Mouse (Mus musculus) heart, embryonic 11.5 days (tissue): ENCODE measurements around the gene 9430097D07Rik. TPM values are rescaled to one million over a fixed set of nuclear protein-coding genes. Genes with fewer than 3 reads are reported as not detected.

Source experiments
- ATAC-seq: fragments of 200-750 bp; cut with Nextera tagmentation; replicated peaks from 2 replicates; pipeline ENCODE4 v1.8.0; 2017; ENCODE audit warnings: moderate library complexity; ENCODE audit not compliant: insufficient number of reproducible peaks, low FRiP score, low TSS enrichment
- H3K27ac ChIP-seq: fragments of 300-500 bp; sonication (generic); 2 replicates; pipeline ENCODE4 v1.5.1; 2014; ENCODE audit warnings: mild to moderate bottlenecking, low read depth, low read length
- H3K27me3 ChIP-seq: fragments of 300-500 bp; sonication (generic); 2 replicates; pipeline ENCODE4 v1.6.1; 2014; ENCODE audit warnings: mild to moderate bottlenecking, low read length, mixed read lengths; ENCODE audit not compliant: control insufficient read depth, insufficient read depth
- H3K36me3 ChIP-seq: fragments of 300-500 bp; sonication (generic); 2 replicates; pipeline ENCODE4 v1.6.1; 2014; ENCODE audit warnings: mild to moderate bottlenecking, low read length, moderate library complexity, mixed read lengths; ENCODE audit not compliant: control insufficient read depth, insufficient read depth
- H3K4me1 ChIP-seq: fragments of 300-500 bp; sonication (generic); 2 replicates; pipeline ENCODE4 v1.6.1; 2014; ENCODE audit warnings: low read length; ENCODE audit not compliant: control insufficient read depth, insufficient read depth
- H3K4me2 ChIP-seq: fragments of 300-500 bp; sonication (generic); 2 replicates; pipeline ENCODE4 v1.6.1; 2014; ENCODE audit warnings: mild to moderate bottlenecking, moderate library complexity
- H3K4me3 ChIP-seq: fragments of 300-500 bp; sonication (generic); 2 replicates; pipeline ENCODE4 v1.5.1; 2014; ENCODE audit warnings: low read depth, low read length
- H3K9ac ChIP-seq: fragments of 300-500 bp; sonication (generic); 2 replicates; pipeline ENCODE4 v1.6.1; 2014; ENCODE audit warnings: mild to moderate bottlenecking, low read depth, low read length, moderate library complexity
- H3K9me3 ChIP-seq: fragments of 300-500 bp; sonication (generic); replicated peaks from 2 replicates; pipeline ENCODE4 v1.6.1; 2016; ENCODE audit warnings: low read length; ENCODE audit not compliant: control insufficient read depth
- WGBS: fragments of 180-500 bp; shearing (Covaris S2); extraction: QIAGEN DNeasy Blood & Tissue Kit; methylation state at CpG from one replicate; pipeline ENCODE4 v1.1.7; 2014; ENCODE audit not compliant: insufficient replicate concordance; 5-methylcytosine and 5-hydroxymethylcytosine counted together
- polyA plus RNA-seq: library from polyadenylated mRNA; unstranded; fragments of >200 nt; fragmentation: Nextera tagmentation; extraction: Ambion mirVana; gene quantifications from 2 replicates; pipeline ENCODE4 v1.2.1, GENCODE M21; 2014

Gene 9430097D07Rik
- polyA plus RNA-seq, 1 experiment from 2014 or later, result 0.17 TPM

DNA sequence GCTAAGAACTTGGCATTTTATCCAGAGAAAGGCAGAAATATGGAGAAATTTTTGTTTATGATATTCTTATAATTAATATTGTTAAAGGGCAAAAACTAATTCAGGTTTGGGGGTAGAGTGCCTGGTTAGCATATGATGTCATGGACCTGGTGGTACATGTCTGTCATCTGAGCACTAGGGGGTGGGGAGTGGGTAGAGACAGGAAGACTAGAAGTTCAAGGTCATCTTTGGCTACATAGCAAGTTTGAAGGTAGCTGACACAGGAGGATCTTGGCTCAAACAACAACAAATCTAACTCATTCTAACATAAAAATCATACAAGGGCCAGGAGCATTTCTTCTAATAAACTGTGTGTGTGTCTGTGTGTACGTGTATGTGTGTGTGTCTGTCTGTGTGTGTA lies 47.2 kb downstream of the 9430097D07Rik start:
- Histone ChIP-seq H3K4me1 (no peaks in the 10 kb centered on the region), H3K36me3 (no peaks in the 10 kb centered on the region), H3K27me3 (no peaks in the 10 kb centered on the region), H3K4me3 (no peak overlapping the region), H3K9me3 (no peaks in the 10 kb centered on the region), H3K9ac (no peak overlapping the region), H3K27ac (no peak overlapping the region), H3K4me2 (no peak overlapping the region)
- 73% methylated on average over 1 of the region's 1 CpGs for WGBS
- no peak for ATAC-seq

GRCm38 (mm10) chr2:32527468-32527966 lies 48.0 kb downstream of the 9430097D07Rik start:
- ATAC-seq, result no peak
- WGBS, result 74% methylated on average over 14 of the region's 14 CpGs
- no peak overlapping the region for H3K4me2 ChIP-seq
- no peaks in the 10 kb centered on the region for H3K4me1 ChIP-seq
- no peaks in the 10 kb centered on the region for H3K27me3 ChIP-seq
- no peaks in the 10 kb centered on the region for H3K36me3 ChIP-seq
- no peak overlapping the region for H3K27ac ChIP-seq
- H3K9ac ChIP-seq, result no peak overlapping the region
- no peak overlapping the region for H3K4me3 ChIP-seq
- no peaks in the 10 kb centered on the region for H3K9me3 ChIP-seq

DNA sequence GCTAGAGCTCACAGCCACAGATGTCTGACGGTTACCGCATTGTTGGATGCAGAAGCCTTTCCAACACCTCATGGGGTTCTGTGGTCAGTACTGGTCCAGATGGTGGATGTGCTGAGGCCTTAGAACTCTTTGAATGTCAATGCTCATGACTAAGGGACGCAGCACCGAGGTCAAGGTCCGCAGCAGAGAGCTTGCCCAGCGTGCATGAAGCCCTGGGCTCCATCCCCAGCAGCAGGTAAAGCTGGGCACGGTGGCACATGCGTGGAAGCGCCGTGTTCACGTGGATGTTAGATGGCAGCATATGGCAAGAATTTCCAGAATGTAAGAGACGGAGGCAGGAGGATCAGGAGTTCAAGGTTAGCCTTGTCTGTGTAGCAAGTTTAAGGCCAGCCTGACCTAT lies 49.7 kb downstream of the 9430097D07Rik start:
- Histone ChIP-seq H3K27me3 (no peaks in the 10 kb centered on the region), H3K36me3 (no peaks in the 10 kb centered on the region), H3K4me3 (no peak overlapping the region), H3K4me1 (no peaks in the 10 kb centered on the region), H3K9me3 (no peaks in the 10 kb centered on the region), H3K9ac (no peak overlapping the region), H3K4me2 (no peak overlapping the region), H3K27ac (no peak overlapping the region)
- 80% methylated on average over 12 of the region's 12 CpGs for WGBS
- ATAC-seq, result no peak

GRCm38 (mm10) chr2:32524536-32525031 lies 50.9 kb downstream of the 9430097D07Rik start:
- no peaks in the 10 kb centered on the region for H3K36me3 ChIP-seq

More at GRCm38 (mm10) chr2:32524536-32525031, 50.9 kb downstream of the 9430097D07Rik start:
- Histone ChIP-seq H3K4me1 (no peaks in the 10 kb centered on the region), H3K27ac (no peak overlapping the region), H3K4me3 (no peak overlapping the region), H3K9me3 (no peaks in the 10 kb centered on the region), H3K4me2 (no peak overlapping the region), H3K27me3 (no peaks in the 10 kb centered on the region), H3K9ac (no peak overlapping the region)
- WGBS, result 81% methylated on average over 13 of the region's 13 CpGs
- ATAC-seq, result no peak

Other genes with a start within 250 kb of the 9430097D07Rik start
- gene Ciz1, start 223.4 kb downstream of the 9430097D07Rik start, polyA plus RNA-seq, result 32.1 and 35.8 TPM in 2 replicates
- 10.1 and 11.6 TPM in 2 replicates for gene Dnm1, start 222.3 kb downstream of the 9430097D07Rik start, polyA plus RNA-seq
- gene 1110008P14Rik, start 193.7 kb downstream of the 9430097D07Rik start, polyA plus RNA-seq, result 50.1 and 51.3 TPM in 2 replicates
- gene Lcn2, start 187.4 kb downstream of the 9430097D07Rik start, polyA plus RNA-seq, result 1.1 TPM in 1 of 2 replicates, not detected in the other
- gene Ptges2, start 179.8 kb downstream of the 9430097D07Rik start, polyA plus RNA-seq, result 32.7 and 38.2 TPM in 2 replicates
- 5.1 and 5.3 TPM in 2 replicates for gene Naif1, start 125.2 kb downstream of the 9430097D07Rik start, polyA plus RNA-seq
- 7.9 and 8.5 TPM in 2 replicates for gene Slc25a25, start 124.2 kb downstream of the 9430097D07Rik start, polyA plus RNA-seq
- 5.2 and 5.3 TPM in 2 replicates for gene Fam102a, start 40.4 kb downstream of the 9430097D07Rik start, polyA plus RNA-seq
- gene Dpm2, start 4.8 kb downstream of the 9430097D07Rik start, polyA plus RNA-seq, result 81.7 and 85.3 TPM in 2 replicates
- 0.31 and 0.51 TPM in 2 replicates for gene Pip5kl1, start 887 bp downstream of the 9430097D07Rik start, polyA plus RNA-seq
- gene St6galnac4, start 11.4 kb upstream of the 9430097D07Rik start, polyA plus RNA-seq, result 32.9 and 40.9 TPM in 2 replicates
- 8.3 and 9.3 TPM in 2 replicates for gene St6galnac6, start 24.0 kb upstream of the 9430097D07Rik start, polyA plus RNA-seq
- 212 and 221 TPM in 2 replicates for gene Ak1, start 46.1 kb upstream of the 9430097D07Rik start, polyA plus RNA-seq
- 113 and 127 TPM in 2 replicates for gene Eng, start 70.9 kb upstream of the 9430097D07Rik start, polyA plus RNA-seq
- gene Fpgs, start 128.5 kb upstream of the 9430097D07Rik start, polyA plus RNA-seq, result 14.5 and 15.3 TPM in 2 replicates
- gene Cdk9, start 137.4 kb upstream of the 9430097D07Rik start, polyA plus RNA-seq, result 53.8 and 61.2 TPM in 2 replicates
- gene Sh2d3c, start 145.4 kb upstream of the 9430097D07Rik start, polyA plus RNA-seq, result 26.4 and 29.1 TPM in 2 replicates
- 0.32 and 0.46 TPM in 2 replicates for gene 6330409D20Rik, start 165.3 kb upstream of the 9430097D07Rik start, polyA plus RNA-seq
- 39.8 and 46.6 TPM in 2 replicates for gene Tor2a, start 181.6 kb upstream of the 9430097D07Rik start, polyA plus RNA-seq
- gene Ttc16, start 199.9 kb upstream of the 9430097D07Rik start, polyA plus RNA-seq, result 0.08 and 0.27 TPM in 2 replicates
- gene Ptrh1, start 200.1 kb upstream of the 9430097D07Rik start, polyA plus RNA-seq, result 3.7 and 5.7 TPM in 2 replicates
- 0.57 and 0.84 TPM in 2 replicates for gene Cfap157, start 208.7 kb upstream of the 9430097D07Rik start, polyA plus RNA-seq